Comparison of ENCODE assay signal across 10 mouse cellular contexts in genomic region chr1:73913071-73914005, GRCm38 (mm10).
A peak's percentile ranks its signal among the peaks of the same experiment; 100 is the strongest.
DNase-seq lines count a peak whose midpoint lies in the region; ATAC-seq and TF ChIP-seq lines count a peak whose summit lies in the region.
"Had no signal": no experiment of that assay in that cellular context is flagged by ENCODE, and none has a peak within 500 bp of the region (broad histone marks: within the 10 kb centered on the region; RNA-seq: fewer than 3 reads in every experiment).

No protein-coding gene starts in this region.

- WGBS in embryonic facial prominence, embryonic 13.5 days, result 73% methylated on average over 19 of the region's 19 CpGs
- 80% methylated on average over 19 of the region's 19 CpGs for WGBS in embryonic facial prominence, embryonic 10.5 days
- WGBS in liver, embryonic 12.5 days (ENCODE audit: insufficient replicate concordance), result 68% methylated on average over 19 of the region's 19 CpGs
- WGBS in hindbrain, embryonic 16.5 days, result 81% methylated on average over 19 of the region's 19 CpGs

- H3K4me1 ChIP-seq in embryonic facial prominence, embryonic 13.5 days, result peaks cover 28% of the 10 kb centered on the region
- peaks cover 35% of the 10 kb centered on the region for H3K4me1 ChIP-seq in embryonic facial prominence, embryonic 10.5 days
- 0 out of 2 replicates have a peak, but pooled peaks cover 5% of the 10 kb centered on the region for H3K4me1 ChIP-seq in liver, embryonic 12.5 days
- H3K4me1 ChIP-seq in hindbrain, embryonic 16.5 days (ENCODE audit: control insufficient read depth, insufficient read depth, low read depth, low read length), result peaks cover 8% of the 10 kb centered on the region

- DNase-seq in embryonic facial prominence, embryonic 10.5 days (ENCODE audit: low spot score), result no peak
- no peak for DNase-seq in liver
- DNase-seq in adrenal gland, postnatal 10 days, result peak; percentile 7
- DNase-seq in left cerebral cortex, adult 2 months (ENCODE audit: extremely low spot score in 1 of 2, low spot score in 2 of 2), result no peak
- no peak for DNase-seq in spleen, postnatal 14 days (ENCODE audit: low spot score in 2 of 2)

- no peak for ATAC-seq in embryonic facial prominence, embryonic 13.5 days (ENCODE audit: insufficient number of reproducible peaks, insufficient read depth, low FRiP score, low TSS enrichment, low read depth)
- peak; percentile 39; the same call in 1 of the 2 replicates for ATAC-seq in liver, embryonic 12.5 days
- no peak for ATAC-seq in hindbrain, embryonic 16.5 days

- intact Hi-C loops in left cerebral cortex, adult 2 months (cut with DNase I), result no loop called here

- peaks cover 51% of the 10 kb centered on the region for H3K36me3 ChIP-seq in embryonic facial prominence, embryonic 13.5 days
- peaks cover 59% of the 10 kb centered on the region for H3K36me3 ChIP-seq in embryonic facial prominence, embryonic 10.5 days (replicated peaks)
- H3K36me3 ChIP-seq in liver, embryonic 12.5 days, result peaks cover 23% of the 10 kb centered on the region
- no peaks in the 10 kb centered on the region for H3K36me3 ChIP-seq in hindbrain, embryonic 16.5 days (ENCODE audit: control insufficient read depth, insufficient read depth, low read length)

- no peak overlapping the region for H3K27ac ChIP-seq in embryonic facial prominence, embryonic 13.5 days
- H3K27ac ChIP-seq in embryonic facial prominence, embryonic 10.5 days (replicated peaks), result no peak overlapping the region
- H3K27ac ChIP-seq in liver, embryonic 12.5 days, result no peak overlapping the region
- no peak overlapping the region for H3K27ac ChIP-seq in hindbrain, embryonic 16.5 days (ENCODE audit: low read depth, low read length)
- no peak overlapping the region for H3K27ac ChIP-seq in left cerebral cortex, adult 2 months
- H3K27ac ChIP-seq: embryonic facial prominence, embryonic 12.5 days had no signal

- H3K9ac ChIP-seq in embryonic facial prominence, embryonic 13.5 days, result 0 out of 2 replicates have a peak overlapping the region, but pooled peaks have one; percentile 16
- no peak overlapping the region for H3K9ac ChIP-seq in liver, embryonic 12.5 days
- 0 out of 2 replicates have a peak overlapping the region, but pooled peaks have one; percentile 17 for H3K9ac ChIP-seq in hindbrain, embryonic 16.5 days (ENCODE audit: low read depth, low read length)
- H3K9ac ChIP-seq: embryonic facial prominence, embryonic 12.5 days had no signal

- no peak for TF ChIP-seq CTCF in left cerebral cortex, adult 2 months (IDR thresholded peaks at IDR 0.05)

- no peaks in the 10 kb centered on the region for H3K27me3 ChIP-seq in embryonic facial prominence, embryonic 13.5 days
- H3K27me3 ChIP-seq in embryonic facial prominence, embryonic 10.5 days (replicated peaks; ENCODE audit: low read depth, poor library complexity, severe bottlenecking), result 0 out of 2 replicates have a peak, but pooled peaks cover 5% of the 10 kb centered on the region
- 0 out of 2 replicates have a peak, but pooled peaks cover 5% of the 10 kb centered on the region for H3K27me3 ChIP-seq in liver, embryonic 12.5 days (replicated peaks)
- H3K27me3 ChIP-seq in hindbrain, embryonic 16.5 days (replicated peaks; ENCODE audit: control insufficient read depth, insufficient read depth, low read length), result no peaks in the 10 kb centered on the region
- H3K27me3 ChIP-seq: embryonic facial prominence, embryonic 12.5 days had no signal

- no peak overlapping the region for H3K4me2 ChIP-seq in embryonic facial prominence, embryonic 13.5 days
- no peak overlapping the region for H3K4me2 ChIP-seq in liver, embryonic 12.5 days
- no peak overlapping the region for H3K4me2 ChIP-seq in hindbrain, embryonic 16.5 days (ENCODE audit: low read length)
- H3K4me2 ChIP-seq: embryonic facial prominence, embryonic 12.5 days; midbrain, embryonic 11.5 days had no signal

- no peaks in the 10 kb centered on the region for H3K9me3 ChIP-seq in embryonic facial prominence, embryonic 13.5 days
- no peaks in the 10 kb centered on the region for H3K9me3 ChIP-seq in embryonic facial prominence, embryonic 10.5 days
- H3K9me3 ChIP-seq in liver, embryonic 12.5 days (replicated peaks), result no peaks in the 10 kb centered on the region
- no peaks in the 10 kb centered on the region for H3K9me3 ChIP-seq in hindbrain, embryonic 16.5 days (ENCODE audit: control insufficient read depth, low read length)
- H3K9me3 ChIP-seq: embryonic facial prominence, embryonic 12.5 days had no signal

- H3K4me3 ChIP-seq in embryonic facial prominence, embryonic 13.5 days, result no peak overlapping the region
- no peak overlapping the region for H3K4me3 ChIP-seq in embryonic facial prominence, embryonic 10.5 days
- H3K4me3 ChIP-seq in liver, embryonic 12.5 days, result no peak overlapping the region
- no peak overlapping the region for H3K4me3 ChIP-seq in hindbrain, embryonic 16.5 days (ENCODE audit: low read length)
- no peak overlapping the region for H3K4me3 ChIP-seq in left cerebral cortex, adult 2 months
- H3K4me3 ChIP-seq: embryonic facial prominence, embryonic 12.5 days had no signal
